In genomic region chr14:54383355-54383771, GRCm38 (mm10) we compare ENCODE assay signal across 9 mouse cellular contexts. TPM values are rescaled to one million over a fixed set of nuclear protein-coding genes. Genes with fewer than 3 reads are reported as not detected.
DNase-seq lines count a peak whose midpoint lies in the region; ATAC-seq and TF ChIP-seq lines count a peak whose summit lies in the region.
"Had no signal": no experiment of that assay in that cellular context is flagged by ENCODE, and none has a peak within 500 bp of the region (broad histone marks: within the 10 kb centered on the region; RNA-seq: fewer than 3 reads in every experiment).

No protein-coding gene starts in this region.

- H3K27me3 ChIP-seq in midbrain, embryonic 10.5 days (ENCODE audit: low read depth, poor library complexity, severe bottlenecking), result no peaks in the 10 kb centered on the region
- no peaks in the 10 kb centered on the region for H3K27me3 ChIP-seq in midbrain, postnatal 0 days (ENCODE audit: insufficient read depth, low read length)
- H3K27me3 ChIP-seq in stomach, embryonic 16.5 days (ENCODE audit: control insufficient read depth, insufficient read depth, low read length), result no peaks in the 10 kb centered on the region
- H3K27me3 ChIP-seq: heart, embryonic 13.5 days had no signal

- H3K4me3 ChIP-seq in midbrain, embryonic 10.5 days, result no peak overlapping the region
- no peak overlapping the region for H3K4me3 ChIP-seq in midbrain, postnatal 0 days (ENCODE audit: low read depth, low read length)
- H3K4me3 ChIP-seq in stomach, embryonic 16.5 days (replicated peaks; ENCODE audit: low read length), result no peak overlapping the region
- H3K4me3 ChIP-seq: heart, embryonic 13.5 days had no signal

- intact Hi-C loops in left cerebral cortex, postnatal 36 days (cut with DNase I), result no loop called here

- WGBS in midbrain, embryonic 10.5 days, result 54% methylated on average over 4 of the region's 4 CpGs
- 49% methylated on average over 4 of the region's 4 CpGs for WGBS in midbrain, postnatal 0 days
- WGBS in stomach, embryonic 16.5 days, result 40% methylated on average over 4 of the region's 4 CpGs

- peaks cover 28% of the 10 kb centered on the region for H3K4me1 ChIP-seq in midbrain, embryonic 10.5 days
- no peaks in the 10 kb centered on the region for H3K4me1 ChIP-seq in midbrain, postnatal 0 days (ENCODE audit: insufficient read depth, low read length)
- H3K4me1 ChIP-seq in stomach, embryonic 16.5 days (ENCODE audit: control insufficient read depth, insufficient read depth, low read length), result peaks cover 30% of the 10 kb centered on the region

- no peaks in the 10 kb centered on the region for H3K36me3 ChIP-seq in midbrain, embryonic 10.5 days
- H3K36me3 ChIP-seq in midbrain, postnatal 0 days (ENCODE audit: insufficient read depth, low read length), result no peaks in the 10 kb centered on the region
- no peaks in the 10 kb centered on the region for H3K36me3 ChIP-seq in stomach, embryonic 16.5 days (ENCODE audit: control insufficient read depth, insufficient read depth, low read length)
- H3K36me3 ChIP-seq: heart, embryonic 13.5 days had no signal

- DNase-seq in midbrain, embryonic 10.5 days (ENCODE audit: low spot score), result no peak
- no peak for DNase-seq in midbrain, postnatal 0 days (ENCODE audit: low spot score)
- peak; percentile 27 to 47 for DNase-seq in heart, adult 9 months (ENCODE audit: low spot score in 2 of 2)
- DNase-seq in kidney, postnatal 10 days, result peak; percentile 52
- no peak for DNase-seq in ovary, postnatal 10 days (ENCODE audit: low spot score)
- no peak for DNase-seq in gastrocnemius, adult 18-20 months (ENCODE audit: low spot score)
- DNase-seq in left cerebral cortex, postnatal 36 days (ENCODE audit: low spot score in 2 of 2), result no peak

- peak overlapping the region; percentile 35; the same call in 1 of the 2 replicates for H3K27ac ChIP-seq in midbrain, embryonic 10.5 days (replicated peaks)
- no peak overlapping the region for H3K27ac ChIP-seq in midbrain, postnatal 0 days (ENCODE audit: low read depth, low read length)
- no peak overlapping the region for H3K27ac ChIP-seq in stomach, embryonic 16.5 days (ENCODE audit: low read length)
- H3K27ac ChIP-seq: heart, embryonic 13.5 days had no signal

- H3K4me2 ChIP-seq in midbrain, postnatal 0 days (ENCODE audit: low read depth, low read length, poor library complexity, severe bottlenecking), result no peak overlapping the region
- no peak overlapping the region for H3K4me2 ChIP-seq in stomach, embryonic 16.5 days (ENCODE audit: low read depth, low read length)
- H3K4me2 ChIP-seq: heart, embryonic 13.5 days had no signal

- no peak for ATAC-seq in midbrain, postnatal 0 days (ENCODE audit: low FRiP score)
- peak; percentile 77; the same call in 1 of the 2 replicates for ATAC-seq in stomach, embryonic 16.5 days (ENCODE audit: insufficient read depth, low FRiP score)

- TF ChIP-seq CTCF in midbrain, postnatal 0 days (IDR thresholded peaks at IDR 0.05), result no peak

- H3K9ac ChIP-seq in midbrain, postnatal 0 days (replicated peaks; ENCODE audit: low read length, poor library complexity, severe bottlenecking), result no peak overlapping the region
- H3K9ac ChIP-seq in stomach, embryonic 16.5 days (ENCODE audit: low read length), result no peak overlapping the region
- H3K9ac ChIP-seq: heart, embryonic 13.5 days had no signal

- no peaks in the 10 kb centered on the region for H3K9me3 ChIP-seq in midbrain, embryonic 10.5 days (replicated peaks)
- no peaks in the 10 kb centered on the region for H3K9me3 ChIP-seq in midbrain, postnatal 0 days (ENCODE audit: low read length)
- no peaks in the 10 kb centered on the region for H3K9me3 ChIP-seq in stomach, embryonic 16.5 days (replicated peaks; ENCODE audit: control insufficient read depth, low read length)
- H3K9me3 ChIP-seq: heart, embryonic 13.5 days had no signal

RNA-seq across cellular contexts. Expression of gene Oxa1l, which starts 22.7 kb away (rescaled TPM):
- polyA plus RNA-seq in midbrain, embryonic 10.5 days (2016; fragmentation: Nextera tagmentation; extraction: Ambion mirVana), result 48.0 and 54.1 TPM in 2 replicates
- total RNA-seq in midbrain, postnatal 0 days (2014; rRNA removed), result 89.2 and 93.9 TPM in 2 replicates
- 68.5 and 71.7 TPM in 2 replicates for polyA plus RNA-seq in midbrain, postnatal 0 days (2015; fragmentation: Nextera tagmentation; extraction: Ambion mirVana)
- 33.7 and 35.6 TPM in 2 replicates for polyA plus RNA-seq in stomach, embryonic 16.5 days (2015; fragmentation: Nextera tagmentation; extraction: Ambion mirVana)
- 10 to 100 TPM; 49.1 to 54.0 TPM for total RNA-seq in gastrocnemius, adult 18-20 months (2021)
- total RNA-seq in left cerebral cortex, postnatal 36 days (2021), result 10 to 100 TPM; 52.2 to 52.3 TPM

RNA-seq across cellular contexts. Expression of gene Slc7a7, which starts 34.2 kb away (rescaled TPM):
- polyA plus RNA-seq in midbrain, embryonic 10.5 days (2016; fragmentation: Nextera tagmentation; extraction: Ambion mirVana), result 4.5 and 5.9 TPM in 2 replicates
- total RNA-seq in midbrain, postnatal 0 days (2014; rRNA removed), result 3.9 and 7.7 TPM in 2 replicates
- 2.4 and 2.9 TPM in 2 replicates for polyA plus RNA-seq in midbrain, postnatal 0 days (2015; fragmentation: Nextera tagmentation; extraction: Ambion mirVana)
- polyA plus RNA-seq in stomach, embryonic 16.5 days (2015; fragmentation: Nextera tagmentation; extraction: Ambion mirVana), result 19.0 and 23.0 TPM in 2 replicates
- under 1 TPM; 0.52 to 0.73 TPM for total RNA-seq in gastrocnemius, adult 18-20 months (2021)
- total RNA-seq in left cerebral cortex, postnatal 36 days (2021), result 1 to 10 TPM; 1.9 TPM

RNA-seq across cellular contexts. Expression of gene Mrpl52, which starts 43.3 kb away (rescaled TPM):
- polyA plus RNA-seq in midbrain, embryonic 10.5 days (2016; fragmentation: Nextera tagmentation; extraction: Ambion mirVana), result 205 and 211 TPM in 2 replicates
- total RNA-seq in midbrain, postnatal 0 days (2014; rRNA removed), result 98.6 and 104 TPM in 2 replicates
- polyA plus RNA-seq in midbrain, postnatal 0 days (2015; fragmentation: Nextera tagmentation; extraction: Ambion mirVana), result 296 and 303 TPM in 2 replicates
- polyA plus RNA-seq in stomach, embryonic 16.5 days (2015; fragmentation: Nextera tagmentation; extraction: Ambion mirVana), result 206 and 264 TPM in 2 replicates
- 100 to 1,000 TPM in 1 of 2 experiments, 10 to 100 TPM in 1; 100.0 to 110 TPM for total RNA-seq in gastrocnemius, adult 18-20 months (2021)
- total RNA-seq in left cerebral cortex, postnatal 36 days (2021), result 10 to 100 TPM; 84.6 to 88.0 TPM

RNA-seq across cellular contexts. Expression of gene Mmp14, which starts 48.0 kb away (rescaled TPM):
- polyA plus RNA-seq in midbrain, embryonic 10.5 days (2016; fragmentation: Nextera tagmentation; extraction: Ambion mirVana), result 56.0 and 70.5 TPM in 2 replicates
- 46.4 and 48.9 TPM in 2 replicates for total RNA-seq in midbrain, postnatal 0 days (2014; rRNA removed)
- polyA plus RNA-seq in midbrain, postnatal 0 days (2015; fragmentation: Nextera tagmentation; extraction: Ambion mirVana), result 40.6 and 41.8 TPM in 2 replicates
- 120 and 126 TPM in 2 replicates for polyA plus RNA-seq in stomach, embryonic 16.5 days (2015; fragmentation: Nextera tagmentation; extraction: Ambion mirVana)
- 10 to 100 TPM in 1 of 2 experiments, 1 to 10 TPM in 1; 7.3 to 10.6 TPM for total RNA-seq in gastrocnemius, adult 18-20 months (2021)
- total RNA-seq in left cerebral cortex, postnatal 36 days (2021), result 10 to 100 TPM in 1 of 2 experiments, 1 to 10 TPM in 1; 7.2 to 10.8 TPM

Comparison
In these comparisons a context has a peak if more than half of its experiments do, and no peak if none do; other contexts are left out.
1. DNase-seq: peak in heart, adult 9 months (2 of 2) and kidney, postnatal 10 days (single experiment); none in midbrain, embryonic 10.5 days (single experiment), midbrain, postnatal 0 days (single experiment), ovary, postnatal 10 days (single experiment), gastrocnemius, adult 18-20 months (single experiment) and left cerebral cortex, postnatal 36 days (0 of 2).